ENCODE assay signal across 21 mouse cellular contexts in the genomic region with DNA sequence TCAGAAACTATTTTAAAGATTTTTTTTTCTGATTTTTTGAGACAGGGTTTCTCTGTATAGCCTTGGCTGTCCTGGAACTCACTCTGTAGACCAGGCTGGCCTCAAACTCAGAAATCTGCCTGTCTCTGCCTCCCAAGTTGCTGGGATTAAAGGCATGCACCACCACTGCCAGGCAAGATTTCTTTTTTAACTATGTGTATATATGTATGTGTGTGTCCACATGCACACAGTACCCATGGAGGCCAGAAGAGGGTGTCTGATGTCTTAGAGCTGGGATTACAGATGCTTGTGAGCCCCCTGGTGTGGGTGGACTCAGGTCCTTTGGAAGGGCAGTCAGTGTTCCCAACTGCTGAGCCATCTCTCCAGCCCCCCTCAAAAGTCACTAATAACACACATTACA.
"Had no signal": no experiment of that assay in that cellular context is flagged by ENCODE, and none has a peak within 500 bp of the region (broad histone marks: within the 10 kb centered on the region; RNA-seq: fewer than 3 reads in every experiment).

No protein-coding gene starts in this region.

- H3K4me3 ChIP-seq: heart, embryonic 12.5 days; hindbrain, embryonic 13.5 days; hindbrain, embryonic 15.5 days; kidney, embryonic 15.5 days; left cerebral cortex, adult 2 months; limb, embryonic 10.5 days; limb, embryonic 12.5 days had no signal

- H3K36me3 ChIP-seq: heart, embryonic 12.5 days; hindbrain, embryonic 13.5 days; hindbrain, embryonic 15.5 days; kidney, embryonic 15.5 days; limb, embryonic 10.5 days; limb, embryonic 12.5 days had no signal

- H3K27me3 ChIP-seq: heart, embryonic 12.5 days; hindbrain, embryonic 13.5 days; hindbrain, embryonic 15.5 days; kidney, embryonic 15.5 days; limb, embryonic 12.5 days had no signal

- H3K9me3 ChIP-seq: hindbrain, embryonic 13.5 days; hindbrain, embryonic 15.5 days; kidney, embryonic 15.5 days; limb, embryonic 10.5 days; limb, embryonic 12.5 days had no signal

- H3K4me1 ChIP-seq: heart, embryonic 12.5 days; hindbrain, embryonic 15.5 days; kidney, embryonic 15.5 days had no signal

- DNase-seq: gastrocnemius, postnatal 14 days; gastrocnemius, postnatal 36 days; heart, adult 18-20 months; heart, postnatal 10 days; kidney, adult 11 months; kidney, adult 2 months; kidney, adult 9 months; kidney, postnatal 14 days; kidney, postnatal 36 days; layer of hippocampus, adult 9-11 months; liver had no signal

- H3K27ac ChIP-seq: hindbrain, embryonic 13.5 days; hindbrain, embryonic 15.5 days; hindbrain, postnatal 0 days; kidney, embryonic 15.5 days; kidney, postnatal 0 days; left cerebral cortex, adult 2 months; limb, embryonic 12.5 days; liver, embryonic 14.5 days had no signal
